Mouse (Mus musculus) left cerebral cortex, adult 8-10 months (tissue): ENCODE data around the gene Nt5c2. TPM values are rescaled to one million over a fixed set of nuclear protein-coding genes. Genes with fewer than 3 reads are reported as not detected.
A peak's percentile ranks its signal among the peaks of the same experiment; 100 is the strongest.

ENCODE experiments used
- DNase-seq, 2 experiments: peaks; one replicate each; pipeline ENCODE4 v3.0.0; 2022; ENCODE audit warnings: low spot score in 2 of 2
- total RNA-seq, 4 experiments: library from RNA; stranded (reverse); gene quantifications; 2 replicates each; pipeline ENCODE4 v1.2.4; 2022

Gene Nt5c2
- total RNA-seq, 4 experiments from 2014 or later, result 70.8 to 83.9 (median 82.1) TPM

- no peak for DNase-seq
These were observed 84.9 kb downstream of the Nt5c2 start for GRCm38 (mm10) chr19:46930026-46930425.

GRCm38 (mm10) chr19:46929044-46929587, 85.8 kb downstream of the Nt5c2 start:
- no peak for DNase-seq

GRCm38 (mm10) chr19:46928136-46928535, 86.8 kb downstream of the Nt5c2 start:
- no peak for DNase-seq

GRCm38 (mm10) chr19:46926951-46927350, 88.0 kb downstream of the Nt5c2 start:
- no peak for DNase-seq

GRCm38 (mm10) chr19:46926357-46926756, 88.6 kb downstream of the Nt5c2 start:
- no peak for DNase-seq

GRCm38 (mm10) chr19:46920571-46920970, 94.4 kb downstream of the Nt5c2 start:
- no peak for DNase-seq

DNA sequence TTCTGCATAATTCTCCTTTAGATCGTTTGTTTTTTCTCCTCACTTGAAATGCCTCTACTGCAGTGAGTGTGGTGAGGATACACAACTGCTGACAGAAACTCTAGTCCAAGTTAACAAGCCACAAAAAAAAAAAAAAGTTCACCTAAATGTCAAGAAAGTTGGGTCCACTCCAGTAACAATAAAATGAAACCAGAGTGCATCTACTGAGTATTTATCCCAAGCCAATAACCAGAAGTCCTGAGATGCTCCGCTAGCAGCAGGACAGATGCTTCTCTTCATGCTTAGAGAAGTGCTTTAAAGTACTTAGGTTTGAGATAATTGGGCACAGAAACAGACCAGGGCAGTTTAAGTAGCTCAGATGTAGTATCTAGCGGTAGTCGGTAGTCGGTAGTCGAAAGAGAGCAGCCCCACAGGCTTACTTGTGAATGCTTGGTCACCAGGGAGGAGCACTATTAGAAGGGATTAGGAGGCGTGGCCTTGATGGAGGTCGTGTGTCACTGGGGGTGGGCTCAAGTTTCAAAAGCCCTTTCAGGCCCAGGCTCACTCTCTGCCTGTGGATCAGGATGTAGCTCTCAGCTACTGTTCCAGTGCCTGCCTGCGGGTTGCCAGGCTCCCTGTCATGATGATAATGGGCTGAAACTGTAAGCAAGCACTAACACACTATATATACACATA, 99.4 kb downstream of the Nt5c2 start:
- no peak for DNase-seq

DNA sequence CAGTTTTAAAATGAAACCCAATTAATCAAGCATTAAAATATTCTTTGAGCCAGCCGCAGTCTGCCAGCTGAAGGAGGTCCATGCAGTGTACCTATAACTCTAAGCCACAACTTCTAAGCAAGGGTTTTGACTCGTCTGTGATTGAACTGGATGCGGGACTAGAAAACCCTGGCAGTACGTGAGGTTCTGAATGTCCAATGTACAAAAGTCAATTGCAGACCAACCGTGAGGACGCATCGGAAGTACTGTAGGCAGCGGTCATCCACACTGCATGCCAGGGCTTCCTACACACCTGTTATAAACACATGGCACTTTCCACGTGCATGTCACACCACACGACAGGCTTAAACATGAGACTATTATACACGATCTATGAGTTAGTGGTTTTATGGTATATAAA, 101.3 kb downstream of the Nt5c2 start:
- DNase-seq, result no peak

GRCm38 (mm10) chr19:46911492-46911891, 103.5 kb downstream of the Nt5c2 start:
- no peak for DNase-seq

DNA sequence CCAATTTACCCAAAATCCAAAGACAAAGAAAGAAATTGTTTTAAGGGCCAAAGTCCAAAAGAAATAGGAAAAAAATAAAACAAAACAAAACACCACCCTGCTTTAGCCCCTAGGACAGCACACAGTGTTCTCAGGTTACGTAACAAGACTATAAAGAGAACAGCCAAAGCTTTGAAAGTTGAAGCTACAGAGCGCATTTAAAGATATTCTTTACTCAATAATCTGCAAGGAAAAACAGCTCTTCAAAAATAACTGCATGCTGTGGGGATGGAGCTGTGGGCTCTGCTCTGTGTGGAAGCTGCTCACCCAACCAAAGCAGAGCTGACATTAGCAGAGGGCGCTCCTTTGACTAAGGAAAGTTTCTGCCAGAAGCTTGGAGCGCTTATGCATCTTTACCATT, 106.0 kb downstream of the Nt5c2 start:
- peak in 1 of 2 experiments; percentile 45 for DNase-seq

DNA sequence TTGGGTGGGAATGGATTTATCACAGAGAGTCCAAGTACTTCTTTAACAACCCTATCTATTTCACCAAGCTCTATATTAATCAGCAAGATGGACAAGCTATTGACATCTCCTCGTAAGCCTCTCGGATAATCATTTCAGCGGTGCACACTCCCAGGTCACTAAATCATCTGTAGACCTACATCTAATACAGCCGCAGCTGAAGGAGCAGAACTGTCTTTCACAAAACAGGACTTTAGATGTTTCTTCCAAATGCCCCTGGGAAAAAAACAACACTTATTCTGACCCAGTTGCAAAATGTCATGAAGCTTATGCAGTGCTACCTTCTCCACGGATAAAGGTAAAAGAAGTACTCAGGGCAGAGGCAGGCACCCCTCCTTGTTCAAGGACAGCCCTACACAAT, 106.7 kb downstream of the Nt5c2 start:
- no peak for DNase-seq

DNA sequence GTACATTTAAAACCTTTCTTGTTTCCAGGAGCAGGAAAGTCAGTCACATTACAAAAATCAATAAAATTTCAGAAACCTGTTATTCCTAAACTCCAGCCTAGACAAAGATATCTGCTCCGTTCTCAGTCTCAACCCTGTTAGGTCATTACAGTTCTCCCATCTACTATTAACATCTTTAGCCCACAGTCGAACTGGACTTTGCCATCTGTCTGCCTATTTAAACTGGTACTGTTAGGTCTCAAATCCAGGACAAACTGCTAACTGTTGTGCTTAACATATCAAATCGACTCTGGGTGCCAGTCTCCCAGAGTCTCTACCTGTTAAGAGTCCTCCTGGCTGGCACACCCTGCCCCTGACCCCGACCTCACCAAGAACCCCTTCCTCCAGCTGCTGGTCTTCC, 109.0 kb downstream of the Nt5c2 start:
- no peak for DNase-seq

DNA sequence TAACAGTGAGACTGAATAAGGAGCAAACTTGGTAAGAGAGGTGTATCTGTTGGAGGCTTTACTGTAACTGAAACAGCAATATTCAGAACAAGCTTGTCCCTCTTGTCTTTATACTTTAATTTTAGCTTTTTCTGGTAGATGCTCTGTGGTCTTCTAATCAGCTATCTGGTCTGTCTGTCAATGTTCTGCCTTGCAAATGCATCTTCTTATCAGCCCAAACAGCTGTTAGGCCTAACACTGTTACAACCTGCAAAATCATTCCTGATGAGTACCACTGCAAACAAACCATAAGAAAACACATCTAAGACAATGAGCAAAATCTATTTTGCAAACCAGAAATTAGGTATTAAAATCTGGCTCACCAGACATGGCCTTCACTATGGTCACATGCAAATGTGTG, 109.6 kb downstream of the Nt5c2 start:
- DNase-seq, result no peak

GRCm38 (mm10) chr19:46904907-46905306, 110.0 kb downstream of the Nt5c2 start:
- no peak for DNase-seq

GRCm38 (mm10) chr19:46903379-46903778, 111.6 kb downstream of the Nt5c2 start:
- DNase-seq, result no peak

DNA sequence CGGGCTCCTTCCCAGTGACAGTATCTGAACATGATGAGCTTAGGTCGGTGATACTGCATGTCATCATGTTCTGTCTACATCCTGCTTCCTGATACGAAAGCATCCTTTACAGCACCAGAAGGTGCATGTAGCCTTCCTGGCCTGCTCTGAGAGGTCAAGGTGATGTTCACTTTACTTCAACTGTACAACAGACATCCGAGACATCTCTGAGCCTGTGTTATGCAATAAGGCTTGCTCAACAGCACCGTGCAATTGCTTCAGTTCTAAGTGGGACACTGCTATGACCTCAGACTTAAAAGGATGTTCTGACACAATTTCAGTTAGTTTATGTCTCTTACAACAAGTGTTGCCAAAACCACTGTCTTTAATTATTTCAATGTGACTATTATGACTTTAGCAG, 113.6 kb downstream of the Nt5c2 start:
- DNase-seq, result no peak

DNA sequence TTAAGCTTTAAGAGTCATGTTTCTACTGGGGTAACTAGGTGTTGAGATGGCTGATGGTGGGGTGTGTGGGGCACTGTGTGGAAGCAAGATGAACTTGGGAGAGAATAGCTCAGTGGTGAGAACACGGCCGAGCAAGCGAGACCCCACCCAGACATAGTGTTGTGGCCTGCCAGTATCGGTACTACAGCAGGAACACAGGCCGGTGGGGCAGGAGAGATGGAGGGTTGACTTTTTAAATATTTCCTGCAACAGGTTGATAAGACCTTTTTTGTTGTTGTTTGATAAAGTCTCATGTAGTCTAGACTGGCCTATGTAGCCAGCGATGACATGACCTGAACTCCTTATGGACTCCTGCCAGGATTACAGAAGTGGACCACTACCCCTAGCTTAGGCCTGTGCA, 114.2 kb downstream of the Nt5c2 start:
- DNase-seq, result no peak

DNA sequence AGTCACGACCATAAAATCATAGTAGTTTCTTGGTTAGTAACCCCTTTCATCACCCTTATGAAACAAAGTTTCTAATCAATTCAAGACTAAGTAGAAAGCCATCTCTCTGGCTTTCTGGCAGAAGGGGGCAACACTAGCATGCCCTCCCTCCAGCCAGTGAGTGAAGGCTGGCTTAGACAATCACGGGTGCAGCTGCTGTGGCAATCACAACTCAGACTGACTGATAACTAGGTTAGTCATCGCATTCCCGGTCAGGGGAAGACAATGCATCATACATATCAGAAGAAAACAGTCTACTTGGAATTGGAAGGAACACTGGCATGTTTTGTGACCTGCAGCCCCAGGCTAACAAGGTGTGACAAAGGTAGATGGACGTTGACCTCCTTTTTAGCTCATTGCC, 115.1 kb downstream of the Nt5c2 start:
- no peak for DNase-seq

DNA sequence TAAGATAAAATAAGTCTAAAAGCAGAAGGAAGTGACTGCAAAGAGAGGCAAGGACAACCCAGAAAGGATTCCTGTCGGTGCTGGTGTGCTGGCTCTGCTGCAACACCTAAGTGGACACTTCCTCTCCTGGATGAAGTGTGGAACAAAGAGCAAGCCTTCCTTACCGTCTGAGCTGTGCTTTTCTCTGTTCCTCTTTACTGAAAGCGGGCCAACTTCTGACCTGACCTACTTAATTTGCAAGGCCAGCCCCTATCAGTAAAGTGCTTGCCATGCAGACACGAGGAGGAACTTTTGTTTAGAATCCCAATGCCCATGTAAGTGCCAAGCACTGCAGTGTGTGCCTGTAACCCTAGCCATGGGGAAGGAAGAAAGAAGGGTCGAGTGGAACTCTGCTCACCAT, 115.6 kb downstream of the Nt5c2 start:
- DNase-seq, result no peak

DNA sequence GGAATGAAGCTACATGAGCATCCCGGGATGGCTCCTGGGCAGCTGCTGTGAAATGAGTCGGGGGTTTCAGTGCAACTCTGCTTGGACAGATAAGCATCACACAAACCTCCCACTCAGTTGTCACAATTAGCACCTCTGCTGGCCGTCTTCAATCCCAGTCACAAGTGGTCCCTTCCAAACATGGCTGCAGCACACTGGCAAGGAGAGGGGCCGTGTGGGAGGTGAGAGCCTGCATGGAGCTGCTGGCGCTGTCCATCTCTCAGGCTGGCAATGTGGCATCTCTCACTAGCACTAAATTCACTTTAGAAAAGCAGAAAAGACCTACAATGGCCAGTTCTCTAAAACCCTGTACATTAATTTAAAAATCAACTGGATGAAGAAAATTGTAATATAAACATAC, 116.7 kb downstream of the Nt5c2 start:
- DNase-seq, result no peak

- no peak for DNase-seq
These were observed 117.8 kb downstream of the Nt5c2 start for GRCm38 (mm10) chr19:46897135-46897534.

DNA sequence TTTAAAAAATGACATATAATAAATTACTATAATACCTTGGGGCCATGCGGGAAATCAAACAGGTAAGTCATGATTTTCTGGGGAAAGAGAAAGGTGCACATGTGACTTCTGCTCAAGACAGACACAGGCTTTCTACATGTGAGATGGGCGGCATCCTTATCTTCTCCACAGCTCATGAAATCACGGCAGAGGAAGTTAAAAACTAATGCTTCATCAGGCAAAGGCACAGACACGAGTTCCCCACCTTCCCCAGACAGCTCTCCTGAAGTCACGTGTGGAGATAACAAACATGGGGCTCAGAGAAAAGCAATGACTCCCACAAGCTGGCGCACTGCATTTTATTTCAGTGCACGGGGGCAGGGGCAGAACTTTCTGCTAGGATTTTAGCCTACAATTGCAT, 121.5 kb downstream of the Nt5c2 start:
- DNase-seq, result no peak

- no peak for DNase-seq
These were observed 122.1 kb downstream of the Nt5c2 start for GRCm38 (mm10) chr19:46892856-46893255.

DNA sequence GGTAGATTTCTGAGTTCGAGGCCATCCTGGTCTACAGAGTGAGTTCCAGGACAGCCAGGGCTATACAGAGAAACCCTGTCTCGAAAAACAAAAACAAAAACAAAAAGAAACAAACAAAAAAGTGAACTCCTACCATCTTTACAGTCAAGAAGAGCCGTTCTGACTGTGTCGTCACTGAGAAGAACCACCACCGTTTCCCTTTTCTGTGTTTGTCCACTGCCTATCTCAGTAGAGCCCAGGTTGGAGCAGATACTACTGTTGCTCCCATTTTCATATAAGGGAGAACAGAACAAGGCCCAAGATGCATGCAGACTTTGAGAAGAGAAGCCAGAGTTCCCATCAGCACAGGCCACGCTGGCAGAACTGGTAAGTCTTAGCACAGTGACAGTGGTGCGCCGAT, 124.3 kb downstream of the Nt5c2 start:
- no peak for DNase-seq
